Mouse (Mus musculus) heart, postnatal 0 days (tissue): ENCODE results near the gene Cd300lf.

ENCODE experiments used
- CTCF ChIP-seq: IDR thresholded peaks from 2 replicates; pipeline ENCODE4 v1.5.1; 2016; ENCODE audit warnings: antibody characterized with exemption, control low read depth, low read depth
- EP300 ChIP-seq: IDR thresholded peaks from 2 replicates; pipeline ENCODE4 v1.6.1; 2016; ENCODE audit warnings: antibody characterized with exemption, low read depth

- TF ChIP-seq CTCF (no peak), EP300 (no peak)
Measured at GRCm38 (mm10) chr11:115077436-115077835, 56.4 kb downstream of the Cd300lf start.
